Mouse (Mus musculus): ENCODE data around the gene Mup8. TPM values are rescaled to one million over a fixed set of nuclear protein-coding genes. Genes with fewer than 3 reads are reported as not detected.

The Mup8 gene
- not detected for total RNA-seq (2023)

GRCm38 (mm10) chr4:60222499-60222898 lies at the start of gene Mup8:
Gene Mup8 (minus strand): TSS chr4:60222599.

Other genes starting within 250 kb of the Mup8 start
- gene Mup7, start 152.1 kb downstream of the Mup8 start, total RNA-seq (2023): not detected
- not detected for gene Mup2, start 68.3 kb downstream of the Mup8 start, total RNA-seq (2023)
- gene Mup9, start 199.4 kb upstream of the Mup8 start, total RNA-seq (2023): not detected